Mouse (Mus musculus) liver, postnatal 0 days (tissue): ENCODE measurements around the gene Tmem184a.

Experiments
- CTCF ChIP-seq: sonication (generic); IDR thresholded peaks from 2 replicates; pipeline ENCODE4 v1.5.1; 2016; ENCODE audit warnings: antibody characterized with exemption, low read depth
- EP300 ChIP-seq: IDR thresholded peaks from 2 replicates; pipeline ENCODE4 v1.6.1; 2016; ENCODE audit warnings: antibody characterized with exemption, low read depth, mild to moderate bottlenecking

- no peak for TF ChIP-seq CTCF
- TF ChIP-seq EP300: no peak
These were observed 19.4 kb upstream of the Tmem184a start for GRCm38 (mm10) chr5:139839142-139839541.
